Mouse (Mus musculus) ES-E14 (cell line): ENCODE results near the gene Tm9sf4.

Source experiments
- CHD2 ChIP-seq: IDR thresholded peaks from 2 replicates; pipeline ENCODE4 v1.6.1; 2014; ENCODE audit warnings: mild to moderate bottlenecking, low read depth, low read length, inconsistent platforms
- HCFC1 ChIP-seq: IDR thresholded peaks from 2 replicates; pipeline ENCODE4 v1.6.1; 2012; ENCODE audit warnings: low read length, inconsistent platforms, borderline replicate concordance; ENCODE audit not compliant: insufficient read depth
- MAFK ChIP-seq: IDR thresholded peaks from 2 replicates; pipeline ENCODE4 v1.6.1; 2014; ENCODE audit warnings: mild to moderate bottlenecking, low read depth, low read length, inconsistent platforms; ENCODE audit not compliant: insufficient read depth
- ZC3H11A ChIP-seq: IDR thresholded peaks from 2 replicates; pipeline ENCODE4 v1.6.1; 2012; ENCODE audit warnings: low read depth, mild to moderate bottlenecking, inconsistent platforms, low read length, borderline replicate concordance
- ZNF384 ChIP-seq: IDR thresholded peaks from 2 replicates; pipeline ENCODE4 v1.6.1; 2012; ENCODE audit warnings: low read depth, low read length, inconsistent platforms

- TF ChIP-seq MAFK (no peak), ZC3H11A (no peak), CHD2 (no peak), ZNF384 (no peak), HCFC1 (no peak)
Observed at GRCm38 (mm10) chr2:153213351-153213750, 52.2 kb downstream of the Tm9sf4 start.
